Mouse (Mus musculus) olfactory bulb, adult 2 months (tissue): ENCODE results near the gene 4933411K16Rik.

Experiments
- CTCF ChIP-seq: fragments of 200-500 bp; IDR thresholded peaks from 2 replicates; pipeline ENCODE4 v1.5.1; 2012; ENCODE audit warnings: low read depth, mild to moderate bottlenecking, low read length, moderate library complexity; ENCODE audit not compliant: insufficient read depth
- POLR2A ChIP-seq: fragments of 200-500 bp; IDR thresholded peaks from 2 replicates; pipeline ENCODE4 v1.6.1; 2012; ENCODE audit warnings: mild to moderate bottlenecking, low read depth, low read length, moderate library complexity; ENCODE audit not compliant: insufficient read depth

- no peak for TF ChIP-seq CTCF
- TF ChIP-seq POLR2A: no peak
These were observed 41.6 kb upstream of the 4933411K16Rik start for GRCm38 (mm10) chr19:42010436-42010835.
